Mouse (Mus musculus): ENCODE data around the gene Slc26a11. TPM values are rescaled to one million over a fixed set of nuclear protein-coding genes. Genes with fewer than 3 reads are reported as not detected.

Slc26a11 gene
- total and polyA plus RNA-seq, 3 experiments: 1.4 to 3.3 (median 2.6) TPM

DNA sequence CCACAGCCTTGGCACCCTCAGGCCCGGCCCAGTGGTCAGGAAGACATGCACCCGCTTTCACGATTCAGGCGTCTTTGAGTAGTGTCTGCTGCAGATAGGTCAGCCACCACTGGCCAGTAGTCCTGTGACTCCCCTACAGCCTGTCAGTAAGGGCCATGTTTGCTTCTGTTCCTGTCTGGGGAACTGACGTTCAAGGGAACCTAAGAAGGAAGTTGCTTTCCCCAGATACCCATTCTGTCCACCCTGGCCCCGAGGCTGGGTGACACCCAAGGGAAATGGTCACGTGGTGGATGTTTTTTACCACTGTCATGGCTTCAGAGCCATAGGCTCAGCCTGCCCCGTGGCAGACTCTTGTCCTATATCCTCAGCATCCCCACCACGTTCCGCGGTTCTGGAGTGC lies 22.0 kb downstream of the Slc26a11 start:
- DNase-seq (ENCODE audit: extremely low read depth): no peak
- Histone ChIP-seq H3K9ac (ENCODE audit: insufficient read depth, low read depth) (no peak overlapping the region), H3K27ac (ENCODE audit: insufficient read depth, low read depth) (no peak overlapping the region), H3K4me2 (ENCODE audit: insufficient read depth, low read depth, poor library complexity, severe bottlenecking) (no peak overlapping the region), H3K36me3 (replicated peaks in 1 of 2; ENCODE audit: control insufficient read depth in 1 of 2, insufficient read depth in 1 of 2, low read length in 1 of 2) (peaks cover 24 to 50% of the 10 kb centered on the region in 2 experiments), H3K4me1 (ENCODE audit: control insufficient read depth in 1 of 2, insufficient read depth in 2 of 2) (peaks cover 21 to 32% of the 10 kb centered on the region in 2 experiments), H3K79me2 (replicated peaks; ENCODE audit: control insufficient read depth, extremely low read depth, insufficient read depth, poor library complexity, severe bottlenecking) (no peaks in the 10 kb centered on the region), H3K4me3 (replicated peaks in 1 of 3; ENCODE audit: low read depth in 2 of 3, low read length in 2 of 3, poor library complexity in 1 of 3) (no peak overlapping the region), H3K27me3 (replicated peaks) (no peaks in the 10 kb centered on the region), H3K9me3 (replicated peaks; ENCODE audit: low read length) (peaks cover 8% of the 10 kb centered on the region)
- dilution Hi-C loops (cut with MboI; ENCODE audit: extremely low pct_ligation_motif_present, extremely low pct_unique_long_range_greater_than_20kb, low sequenced_read_pairs) (no loop called here), in situ Hi-C loops (cut with MboI; ENCODE audit: low pct_ligation_motif_present, low pct_unique_long_range_greater_than_20kb, low sequenced_read_pairs) (no loop called here)
- TF ChIP-seq ZMIZ1 (IDR thresholded peaks at IDR 0.05; ENCODE audit: low read depth, low read length) (no peak), IRF4 (IDR thresholded peaks at IDR 0.05; ENCODE audit: low read depth, low read length) (no peak), POLR2AphosphoS2 (IDR thresholded peaks at IDR 0.05; ENCODE audit: low read depth, low read length) (no peak), NELFE (IDR thresholded peaks at IDR 0.05; ENCODE audit: low read depth, low read length) (no peak), EP300 (IDR thresholded peaks at IDR 0.05; ENCODE audit: low read length) (no peak), MAFK (IDR thresholded peaks at IDR 0.05; ENCODE audit: insufficient replicate concordance, low read length) (no peak), KAT2A (IDR thresholded peaks at IDR 0.05; ENCODE audit: insufficient replicate concordance, low read length) (no peak), TBP (conservative IDR thresholded peaks at IDR 0.05; ENCODE audit: low read depth, low read length) (no peak), PAX5 (IDR thresholded peaks at IDR 0.05; ENCODE audit: low read length) (no peak), USF1 (IDR thresholded peaks at IDR 0.05; ENCODE audit: low read depth, low read length) (no peak; the same call in 1 of the 2 replicates), ZKSCAN1 (IDR thresholded peaks at IDR 0.05; ENCODE audit: borderline replicate concordance, low read depth, low read length) (no peak)

DNA sequence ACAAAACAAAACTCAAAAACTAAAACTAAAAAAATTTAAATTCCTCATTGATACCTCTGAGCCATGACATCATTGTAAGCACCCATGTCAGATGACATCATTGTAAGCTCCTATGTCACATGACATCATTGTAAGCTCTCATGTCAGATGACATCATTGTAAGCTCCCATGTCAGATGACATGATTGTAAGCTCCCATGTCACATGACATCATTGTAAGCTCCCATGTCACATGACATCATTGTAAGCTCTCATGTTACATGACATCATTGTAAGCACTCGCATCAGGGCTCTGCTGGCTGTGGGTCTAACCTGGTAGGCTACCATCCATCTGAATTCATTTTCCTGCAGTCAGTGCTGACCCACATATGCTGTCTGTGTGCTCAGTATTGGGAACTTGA lies 23.2 kb downstream of the Slc26a11 start:
- no peak overlapping the region for H3K4me3 ChIP-seq (replicated peaks in 1 of 3; ENCODE audit: low read depth in 2 of 3, low read length in 2 of 3, poor library complexity in 1 of 3)
- in situ Hi-C loops (cut with MboI; ENCODE audit: low pct_ligation_motif_present, low pct_unique_long_range_greater_than_20kb, low sequenced_read_pairs): no loop called here
- no peak overlapping the region for H3K4me2 ChIP-seq (ENCODE audit: insufficient read depth, low read depth, poor library complexity, severe bottlenecking)
- peaks cover 25 to 37% of the 10 kb centered on the region in 2 experiments for H3K4me1 ChIP-seq (ENCODE audit: control insufficient read depth in 1 of 2, insufficient read depth in 2 of 2)
- no peak overlapping the region for H3K27ac ChIP-seq (ENCODE audit: insufficient read depth, low read depth)
- H3K27me3 ChIP-seq (replicated peaks): no peaks in the 10 kb centered on the region
- dilution Hi-C loops (cut with MboI; ENCODE audit: extremely low pct_ligation_motif_present, extremely low pct_unique_long_range_greater_than_20kb, low sequenced_read_pairs): no loop called here
- no peak for TF ChIP-seq TBP (conservative IDR thresholded peaks at IDR 0.05; ENCODE audit: low read depth, low read length)
- TF ChIP-seq NELFE (IDR thresholded peaks at IDR 0.05; ENCODE audit: low read depth, low read length): no peak
- peak; percentile 12; the same call in 1 of the 2 replicates for TF ChIP-seq USF1 (IDR thresholded peaks at IDR 0.05; ENCODE audit: low read depth, low read length)
- peak; percentile 44; the same call in 1 of the 2 replicates for TF ChIP-seq ETS1 (conservative IDR thresholded peaks at IDR 0.05; ENCODE audit: low read depth, low read length)
- no peak for TF ChIP-seq MAX (IDR thresholded peaks at IDR 0.05; ENCODE audit: low read length)
- no peaks in the 10 kb centered on the region for H3K79me2 ChIP-seq (replicated peaks; ENCODE audit: control insufficient read depth, extremely low read depth, insufficient read depth, poor library complexity, severe bottlenecking)
- peaks cover 8% of the 10 kb centered on the region for H3K9me3 ChIP-seq (replicated peaks; ENCODE audit: low read length)
- peaks cover 24 to 50% of the 10 kb centered on the region in 2 experiments for H3K36me3 ChIP-seq (replicated peaks in 1 of 2; ENCODE audit: control insufficient read depth in 1 of 2, insufficient read depth in 1 of 2, low read length in 1 of 2)
- H3K9ac ChIP-seq (ENCODE audit: insufficient read depth, low read depth): no peak overlapping the region
- DNase-seq (ENCODE audit: extremely low read depth): no peak

Measured in CH12.LX (cell line).